Mouse (Mus musculus) E14TG2a.4 (cell line): ENCODE data around the gene Rgma.
A peak's percentile ranks its signal among the peaks of the same experiment; 100 is the strongest.

Experiments
- CTCF ChIP-seq: conservative IDR thresholded peaks from 2 replicates; pipeline ENCODE4 v1.5.1; 2014; ENCODE audit warnings: low read length
- NANOG ChIP-seq: IDR thresholded peaks from 2 replicates; pipeline ENCODE4 v1.6.1; 2014; ENCODE audit warnings: borderline replicate concordance, low read length, mixed read lengths
- POU5F1 ChIP-seq: IDR thresholded peaks from 2 replicates; pipeline ENCODE4 v1.6.1; 2014; ENCODE audit warnings: low read length, borderline replicate concordance

GRCm38 (mm10) chr7:73422223-73423113 lies 47.2 kb downstream of the Rgma start:
- TF ChIP-seq CTCF (peak; percentile 77), POU5F1 (no peak), NANOG (no peak)
